Mouse (Mus musculus) midbrain, postnatal 0 days (tissue): ENCODE results near the gene Eif2b1. TPM values are rescaled to one million over a fixed set of nuclear protein-coding genes. Genes with fewer than 3 reads are reported as not detected.
A peak's percentile ranks its signal among the peaks of the same experiment; 100 is the strongest.

Experiments used
- ATAC-seq: fragments of 200-750 bp; cut with Nextera tagmentation; 2 replicates; pipeline ENCODE4 v1.8.0; 2017; ENCODE audit warnings: moderate number of reproducible peaks, mild to moderate bottlenecking, moderate TSS enrichment, moderate library complexity; ENCODE audit not compliant: low FRiP score
- DNase-seq: peaks from one replicate; pipeline ENCODE4 v3.0.0-alpha.2; 2015; ENCODE audit warnings: low spot score
- H3K27ac ChIP-seq: fragments of 300-500 bp; sonication (generic); 2 replicates; pipeline ENCODE4 v1.5.1; 2014; ENCODE audit warnings: low read depth, mild to moderate bottlenecking, low read length, mixed read lengths
- H3K27me3 ChIP-seq: fragments of 300-500 bp; sonication (generic); 2 replicates; pipeline ENCODE4 v1.6.1; 2014; ENCODE audit warnings: low read length, control low read depth, mixed read lengths; ENCODE audit not compliant: insufficient read depth
- H3K36me3 ChIP-seq: fragments of 300-500 bp; sonication (generic); 2 replicates; pipeline ENCODE4 v1.6.1; 2014; ENCODE audit warnings: low read length, control low read depth, mixed read lengths; ENCODE audit not compliant: insufficient read depth
- H3K4me1 ChIP-seq: fragments of 300-500 bp; sonication (generic); 2 replicates; pipeline ENCODE4 v1.6.1; 2014; ENCODE audit warnings: mild to moderate bottlenecking, control low read depth, antibody characterized with exemption, low read length, mixed read lengths; ENCODE audit not compliant: insufficient read depth
- H3K4me2 ChIP-seq: fragments of 300-500 bp; sonication (generic); 2 replicates; pipeline ENCODE4 v1.6.1; 2014; ENCODE audit warnings: low read depth, mild to moderate bottlenecking, low read length, mixed read lengths; ENCODE audit not compliant: poor library complexity, severe bottlenecking
- H3K4me3 ChIP-seq: fragments of 300-500 bp; sonication (generic); 2 replicates; pipeline ENCODE4 v1.5.1; 2014; ENCODE audit warnings: low read depth, mild to moderate bottlenecking, low read length, moderate library complexity
- H3K9ac ChIP-seq: fragments of 300-500 bp; sonication (generic); replicated peaks from 2 replicates; pipeline ENCODE4 v1.6.1; 2014; ENCODE audit warnings: mild to moderate bottlenecking, low read length, moderate library complexity, mixed read lengths; ENCODE audit not compliant: poor library complexity, severe bottlenecking
- H3K9me3 ChIP-seq: fragments of 300-500 bp; sonication (generic); 2 replicates; pipeline ENCODE4 v1.6.1; 2016; ENCODE audit warnings: low read length, control low read depth
- CTCF ChIP-seq: IDR thresholded peaks from 2 replicates; pipeline ENCODE4 v1.5.1; 2016; ENCODE audit warnings: antibody characterized with exemption, mild to moderate bottlenecking
- WGBS: fragments of 180-500 bp; shearing (Covaris S2); extraction: QIAGEN DNeasy Blood & Tissue Kit; methylation state at CpG from one replicate; pipeline ENCODE4 v1.1.7; 2014; 5-methylcytosine and 5-hydroxymethylcytosine counted together
- polyA plus RNA-seq: library from polyadenylated mRNA; unstranded; fragments of >200 nt; fragmentation: Nextera tagmentation; extraction: Ambion mirVana; gene quantifications from 2 replicates; pipeline ENCODE4 v1.2.1, GENCODE M21; 2015
- total RNA-seq: library from RNA; depleted of rRNA; stranded (reverse); fragments of >200 nt; gene quantifications from 2 replicates; pipeline ENCODE4 v1.2.3, GENCODE M21; 2014

Eif2b1 gene
- total and polyA plus RNA-seq, 2 experiments from 2014 or later: 38.4 to 61.9 TPM

DNA sequence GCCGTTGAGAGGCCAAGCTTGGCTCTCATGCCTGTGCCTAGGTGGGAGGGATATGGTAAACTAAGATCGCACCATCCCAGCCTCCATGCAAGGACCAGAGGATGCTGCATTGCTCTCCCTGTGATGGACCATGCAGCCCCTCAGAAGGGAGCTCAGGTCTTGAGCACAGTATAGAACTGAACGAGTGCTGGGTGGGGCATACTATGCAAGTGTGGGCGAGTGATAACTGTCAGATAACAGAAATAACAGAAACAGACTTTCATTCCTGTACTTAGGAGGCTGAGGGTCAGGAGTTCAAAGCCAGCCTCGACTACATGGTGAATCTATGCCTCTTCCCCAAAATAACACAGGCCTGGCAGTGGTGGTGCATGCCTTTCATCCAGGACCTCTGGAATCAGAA, 43.9 kb downstream of the Eif2b1 start:
- Histone ChIP-seq H3K4me1 (peaks cover 4% of the 10 kb centered on the region; the same call in 1 of the 2 replicates), H3K9me3 (no peaks in the 10 kb centered on the region), H3K27ac (no peak overlapping the region), H3K36me3 (no peaks in the 10 kb centered on the region), H3K9ac (no peak overlapping the region), H3K4me3 (no peak overlapping the region), H3K27me3 (no peaks in the 10 kb centered on the region), H3K4me2 (no peak overlapping the region)
- no peak for TF ChIP-seq CTCF
- 65% methylated on average over 5 of the region's 5 CpGs for whole genome bisulfite sequencing
- no peak for DNase-seq
- ATAC-seq: no peak

GRCm38 (mm10) chr5:124532451-124532850, 46.5 kb downstream of the Eif2b1 start:
- Histone ChIP-seq H3K9me3 (no peaks in the 10 kb centered on the region), H3K4me2 (no peak overlapping the region), H3K4me1 (peaks cover 9% of the 10 kb centered on the region), H3K27ac (no peak overlapping the region), H3K27me3 (no peaks in the 10 kb centered on the region), H3K36me3 (no peaks in the 10 kb centered on the region), H3K9ac (no peak overlapping the region), H3K4me3 (no peak overlapping the region)
- DNase-seq (no peak), ATAC-seq (no peak)
- no peak for TF ChIP-seq CTCF
- 40% methylated on average over 7 of the region's 7 CpGs for WGBS

- Histone ChIP-seq H3K4me1 (peaks cover 9% of the 10 kb centered on the region), H3K9me3 (no peaks in the 10 kb centered on the region), H3K36me3 (no peaks in the 10 kb centered on the region), H3K27me3 (no peaks in the 10 kb centered on the region), H3K27ac (peak overlapping the region; percentile 69), H3K4me3 (peak overlapping the region; percentile 81), H3K9ac (peak overlapping the region; percentile 79), H3K4me2 (peak overlapping the region; percentile 86)
- 8% methylated on average over 14 of the region's 14 CpGs for WGBS
- ATAC-seq (peak; percentile 51; the same call in 1 of the 2 replicates), DNase-seq (no peak)
- TF ChIP-seq CTCF: no peak
Observed at GRCm38 (mm10) chr5:124531583-124531930, 47.4 kb downstream of the Eif2b1 start.

- Histone ChIP-seq H3K9ac (peak within 1 kb of the TSS; percentile 79), H3K4me3 (peak within 1 kb of the TSS; percentile 81), H3K27me3 (no peaks in the 10 kb centered on the region), H3K4me2 (peak within 1 kb of the TSS; percentile 86), H3K9me3 (no peaks in the 10 kb centered on the region), H3K27ac (peak within 1 kb of the TSS; percentile 69), H3K36me3 (no peaks in the 10 kb centered on the region), H3K4me1 (peaks cover 9% of the 10 kb centered on the region)
- peak; percentile 93 for ATAC-seq
- WGBS: under 1% methylated on average over 69 of the region's 96 CpGs
- TF ChIP-seq CTCF: no peak
- DNase-seq: peak; percentile 87
Observed at GRCm38 (mm10) chr5:124530655-124531582, 48.0 kb downstream of the Eif2b1 start, which contains the start of gene Rilpl1. TSS of gene Rilpl1 (minus strand) at chr5:124531391.

- no peak for DNase-seq
- H3K36me3 ChIP-seq: no peaks in the 10 kb centered on the region
- peak overlapping the region; percentile 86 for H3K4me2 ChIP-seq
- WGBS: 68% methylated on average over 8 of the region's 8 CpGs
- no peak overlapping the region for H3K27ac ChIP-seq
- H3K4me1 ChIP-seq: peaks cover 9% of the 10 kb centered on the region
- H3K9me3 ChIP-seq: no peaks in the 10 kb centered on the region
- no peak for ATAC-seq
- H3K27me3 ChIP-seq: no peaks in the 10 kb centered on the region
- H3K4me3 ChIP-seq: peak overlapping the region; percentile 81
- H3K9ac ChIP-seq: 0 out of 2 replicates have a peak overlapping the region, but pooled peaks have one; percentile 13
- no peak for TF ChIP-seq CTCF
Observed at GRCm38 (mm10) chr5:124529697-124530096, 49.2 kb downstream of the Eif2b1 start.

GRCm38 (mm10) chr5:124529191-124529651, 49.7 kb downstream of the Eif2b1 start:
- Histone ChIP-seq H3K4me1 (peaks cover 9% of the 10 kb centered on the region), H3K4me2 (peak overlapping the region; percentile 86), H3K4me3 (no peak overlapping the region), H3K27ac (0 out of 2 replicates have a peak overlapping the region, but pooled peaks have one; percentile 1), H3K27me3 (no peaks in the 10 kb centered on the region), H3K9ac (0 out of 2 replicates have a peak overlapping the region, but pooled peaks have one; percentile 0), H3K9me3 (no peaks in the 10 kb centered on the region), H3K36me3 (no peaks in the 10 kb centered on the region)
- DNase-seq: no peak
- WGBS: 56% methylated on average over 8 of the region's 8 CpGs
- no peak for ATAC-seq
- TF ChIP-seq CTCF: no peak
